Mouse (Mus musculus) skeletal muscle tissue, adult 2 months (tissue): ENCODE measurements at regions not wholly inside any gene's neighbourhood (a gene's known extent, or its start where the extent isn't known, plus 50 kb on each side); places are given as distances from the start of the nearest gene placed in this dataset.
A peak's percentile ranks its signal among the peaks of the same experiment; 100 is the strongest.

ENCODE experiments used
- DNase-seq: peaks from one replicate; pipeline ENCODE4 v3.0.0-alpha.2; 2012; ENCODE audit warnings: low read depth, low spot score

GRCm38 (mm10) chr15:63671081-63671480 is 173.9 kb downstream of the Gsdmc2 start:
- DNase-seq: no peak

GRCm38 (mm10) chr15:63670561-63670960 is 174.4 kb downstream of the Gsdmc2 start:
- no peak for DNase-seq

- no peak for DNase-seq
Measured at GRCm38 (mm10) chr15:63667536-63667935, 177.4 kb downstream of the Gsdmc2 start.

GRCm38 (mm10) chr15:63665517-63665916 is 179.5 kb downstream of the Gsdmc2 start:
- DNase-seq: no peak

- DNase-seq: no peak
Measured at GRCm38 (mm10) chr15:63664877-63665276, 180.1 kb downstream of the Gsdmc2 start.

- DNase-seq: no peak
Measured at GRCm38 (mm10) chr15:63662183-63662582, 182.8 kb downstream of the Gsdmc2 start.

GRCm38 (mm10) chr15:63658031-63658521 is 186.9 kb downstream of the Gsdmc2 start:
- peak; percentile 31 for DNase-seq

GRCm38 (mm10) chr15:63652216-63652961 is 192.6 kb downstream of the Gsdmc2 start:
- DNase-seq: peak; percentile 42

GRCm38 (mm10) chr15:63651120-63651519 is 193.9 kb downstream of the Gsdmc2 start:
- DNase-seq: no peak

GRCm38 (mm10) chr15:63648142-63648989 is 196.6 kb downstream of the Gsdmc2 start:
- DNase-seq: no peak

GRCm38 (mm10) chr15:63624814-63625213 is 220.2 kb downstream of the Gsdmc2 start:
- no peak for DNase-seq

- no peak for DNase-seq
Measured at GRCm38 (mm10) chr15:63624249-63624648, 220.7 kb downstream of the Gsdmc2 start.

GRCm38 (mm10) chr15:63616506-63617208 is 228.3 kb downstream of the Gsdmc2 start:
- no peak for DNase-seq

- DNase-seq: no peak
Measured at GRCm38 (mm10) chr15:63614191-63614590, 230.8 kb downstream of the Gsdmc2 start.

- no peak for DNase-seq
Measured at GRCm38 (mm10) chr15:63613120-63613519, 231.9 kb downstream of the Gsdmc2 start.

- DNase-seq: no peak
Measured at GRCm38 (mm10) chr15:63611161-63611560, 233.8 kb downstream of the Gsdmc2 start.

- DNase-seq: peak; percentile 18
Measured at GRCm38 (mm10) chr15:63603100-63603714, 241.8 kb downstream of the Gsdmc2 start.

- peak; percentile 28 for DNase-seq
Measured at GRCm38 (mm10) chr15:63601543-63601942, 243.4 kb downstream of the Gsdmc2 start.

- DNase-seq: no peak
Measured at GRCm38 (mm10) chr15:63592758-63593463, 252.1 kb downstream of the Gsdmc2 start.

- DNase-seq: no peak
Measured at GRCm38 (mm10) chr15:63559293-63559692, 285.7 kb downstream of the Gsdmc2 start.

GRCm38 (mm10) chr15:63558691-63559090 is 286.3 kb downstream of the Gsdmc2 start:
- no peak for DNase-seq
